Mouse (Mus musculus) small intestine, adult 2 months (tissue): ENCODE measurements around the gene Comp. TPM values are rescaled to one million over a fixed set of nuclear protein-coding genes. Genes with fewer than 3 reads are reported as not detected.

Experiments used
- H3K27ac ChIP-seq: fragments of 200-500 bp; 2 replicates; pipeline ENCODE4 v1.5.1; 2012; ENCODE audit warnings: low read depth, low read length, control low read depth, inconsistent platforms; ENCODE audit not compliant: insufficient read depth
- H3K27me3 ChIP-seq: fragments of 200-500 bp; 2 replicates; pipeline ENCODE4 v1.6.1; 2012; ENCODE audit warnings: mild to moderate bottlenecking, moderate library complexity, low read length, inconsistent platforms; ENCODE audit not compliant: control insufficient read depth, insufficient read depth
- H3K36me3 ChIP-seq: fragments of 200-500 bp; 2 replicates; pipeline ENCODE4 v1.6.1; 2012; ENCODE audit warnings: mild to moderate bottlenecking, low read length, control low read depth, inconsistent platforms; ENCODE audit not compliant: control insufficient read depth, insufficient read depth
- H3K4me1 ChIP-seq: fragments of 200-500 bp; 2 replicates; pipeline ENCODE4 v1.6.1; 2012; ENCODE audit warnings: low read length, inconsistent platforms, mixed read lengths; ENCODE audit not compliant: control insufficient read depth, insufficient read depth, insufficient read length
- H3K4me3 ChIP-seq: fragments of 200-500 bp; 2 replicates; pipeline ENCODE4 v1.5.1; 2012; ENCODE audit warnings: low read depth, mild to moderate bottlenecking, control low read depth, inconsistent platforms, low read length, moderate library complexity
- CTCF ChIP-seq: fragments of 200-500 bp; IDR thresholded peaks from 2 replicates; pipeline ENCODE4 v1.5.1; 2012; ENCODE audit warnings: low read depth, mild to moderate bottlenecking, control low read depth, inconsistent platforms, low read length, moderate library complexity, mixed read lengths; ENCODE audit not compliant: insufficient replicate concordance, insufficient read length; ENCODE audit errors: extremely low read depth
- POLR2A ChIP-seq: fragments of 200-500 bp; IDR thresholded peaks from 2 replicates; pipeline ENCODE4 v1.6.1; 2012; ENCODE audit warnings: low read depth, mild to moderate bottlenecking, control low read depth, inconsistent platforms, low read length, moderate library complexity
- WGBS: fragments of 180-500 bp; shearing (Covaris S2); methylation state at CpG from one replicate; pipeline ENCODE4 v1.1.7; 2018; 5-methylcytosine and 5-hydroxymethylcytosine counted together
- polyA plus RNA-seq: library from polyadenylated mRNA; depleted of rRNA; stranded (reverse); fragments of >200 nt; gene quantifications from 2 replicates; pipeline ENCODE4 v1.2.3, GENCODE M21; 2012; rRNA removed

The Comp gene
- polyA plus RNA-seq, 1 experiment, result 1.2 TPM

- Histone ChIP-seq H3K4me1 (no peaks in the 10 kb centered on the region), H3K36me3 (no peaks in the 10 kb centered on the region), H3K4me3 (no peak overlapping the region), H3K27me3 (no peaks in the 10 kb centered on the region), H3K27ac (no peak overlapping the region)
- WGBS, result 75% methylated on average over 18 of the region's 18 CpGs
- TF ChIP-seq POLR2A (no peak), CTCF (no peak)
Observed at GRCm38 (mm10) chr8:70421349-70422104, 48.2 kb downstream of the Comp start.

DNA sequence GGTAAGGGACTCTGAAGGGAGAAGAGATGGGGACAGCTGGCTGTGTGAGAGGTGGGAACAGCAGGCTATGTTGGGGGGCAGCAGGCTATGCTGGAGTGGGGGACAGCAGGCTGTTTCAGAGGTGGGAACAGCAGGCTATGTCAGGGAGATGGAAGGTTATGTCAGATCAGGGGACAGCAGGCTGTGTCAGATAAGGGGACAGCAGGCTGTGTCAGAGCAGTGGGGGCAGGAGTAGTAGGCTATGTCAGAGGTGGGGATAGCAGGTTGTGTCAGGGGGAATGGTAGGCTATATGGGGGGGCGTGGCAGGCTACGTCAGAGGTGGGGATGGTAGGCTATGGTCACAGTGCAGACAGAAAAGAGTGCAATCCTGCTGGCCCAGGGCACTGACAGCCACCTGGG, 49.4 kb downstream of the Comp start:
- H3K4me1 ChIP-seq, result no peaks in the 10 kb centered on the region
- no peaks in the 10 kb centered on the region for H3K36me3 ChIP-seq
- no peak overlapping the region for H3K4me3 ChIP-seq
- no peaks in the 10 kb centered on the region for H3K27me3 ChIP-seq
- TF ChIP-seq POLR2A, result no peak
- TF ChIP-seq CTCF, result no peak
- WGBS, result 94% methylated on average over 2 of the region's 2 CpGs
- no peak overlapping the region for H3K27ac ChIP-seq

GRCm38 (mm10) chr8:70426300-70426907, 53.0 kb downstream of the Comp start:
- TF ChIP-seq POLR2A, result no peak
- TF ChIP-seq CTCF, result no peak
- Histone ChIP-seq H3K4me3 (no peak overlapping the region), H3K27me3 (no peaks in the 10 kb centered on the region), H3K27ac (no peak overlapping the region), H3K4me1 (no peaks in the 10 kb centered on the region), H3K36me3 (no peaks in the 10 kb centered on the region)
- WGBS, result 83% methylated on average over 2 of the region's 2 CpGs

- H3K4me1 ChIP-seq, result no peaks in the 10 kb centered on the region
- no peaks in the 10 kb centered on the region for H3K36me3 ChIP-seq
- H3K27ac ChIP-seq, result no peak overlapping the region
- TF ChIP-seq POLR2A (no peak), CTCF (no peak)
- no peaks in the 10 kb centered on the region for H3K27me3 ChIP-seq
- 98% methylated on average over 4 of the region's 4 CpGs for WGBS
- H3K4me3 ChIP-seq, result no peak overlapping the region
Observed at GRCm38 (mm10) chr8:70431213-70431612, 57.9 kb downstream of the Comp start.

Other genes starting within 250 kb of the Comp start
- gene Nr2c2ap, start 242.2 kb upstream of the Comp start, polyA plus RNA-seq, result 4.9 and 9.2 TPM in 2 replicates
- gene Rfxank, start 234.4 kb upstream of the Comp start, polyA plus RNA-seq, result 23.9 and 44.9 TPM in 2 replicates
- 43.3 and 83.7 TPM in 2 replicates for gene Borcs8, start 234.1 kb upstream of the Comp start, polyA plus RNA-seq
- 1.6 and 5.3 TPM in 2 replicates for gene Mef2b, start 233.8 kb upstream of the Comp start, polyA plus RNA-seq
- gene Tmem161a, start 201.2 kb upstream of the Comp start, polyA plus RNA-seq, result 66.9 and 89.5 TPM in 2 replicates
- 16.7 and 23.2 TPM in 2 replicates for gene Slc25a42, start 161.3 kb upstream of the Comp start, polyA plus RNA-seq
- gene Sugp2, start 139.3 kb upstream of the Comp start, polyA plus RNA-seq, result 8.5 and 23.4 TPM in 2 replicates
- gene Armc6, start 139.1 kb upstream of the Comp start, polyA plus RNA-seq, result 11.6 and 17.9 TPM in 2 replicates
- 4.8 and 9.4 TPM in 2 replicates for gene Homer3, start 90.7 kb upstream of the Comp start, polyA plus RNA-seq
- gene Ddx49, start 71.1 kb upstream of the Comp start, polyA plus RNA-seq, result 31.7 and 49.4 TPM in 2 replicates
- gene Cope, start 71.0 kb upstream of the Comp start, polyA plus RNA-seq, result 466 and 753 TPM in 2 replicates
- 0.27 and 0.89 TPM in 2 replicates for gene Cers1, start 57.8 kb upstream of the Comp start, polyA plus RNA-seq
- gene Gdf1, start 43.7 kb upstream of the Comp start, polyA plus RNA-seq, result 1.1 and 1.6 TPM in 2 replicates
- gene Upf1, start 20.3 kb upstream of the Comp start, polyA plus RNA-seq, result 29.1 and 43.8 TPM in 2 replicates
- 9.4 and 15.1 TPM in 2 replicates for gene Crtc1, start 66.0 kb downstream of the Comp start, polyA plus RNA-seq
- 24.9 and 30.8 TPM in 2 replicates for gene Klhl26, start 103.4 kb downstream of the Comp start, polyA plus RNA-seq
- 1.2 and 1.6 TPM in 2 replicates for gene Tmem59l, start 113.8 kb downstream of the Comp start, polyA plus RNA-seq
- 2.3 and 27.3 TPM in 2 replicates for gene Crlf1, start 119.6 kb downstream of the Comp start, polyA plus RNA-seq
- 137 and 244 TPM in 2 replicates for gene Rex1bd, start 133.2 kb downstream of the Comp start, polyA plus RNA-seq
- gene Uba52, start 137.2 kb downstream of the Comp start, polyA plus RNA-seq, result 606 and 770 TPM in 2 replicates
- gene Fkbp8, start 154.2 kb downstream of the Comp start, polyA plus RNA-seq, result 300 and 623 TPM in 2 replicates
- 34.3 and 64.4 TPM in 2 replicates for gene Kxd1, start 154.4 kb downstream of the Comp start, polyA plus RNA-seq
- gene Ell, start 165.9 kb downstream of the Comp start, polyA plus RNA-seq, result 20.5 and 45.6 TPM in 2 replicates
- gene Isyna1, start 220.8 kb downstream of the Comp start, polyA plus RNA-seq, result 61.8 and 92.4 TPM in 2 replicates
- 81.7 and 138 TPM in 2 replicates for gene Ssbp4, start 235.3 kb downstream of the Comp start, polyA plus RNA-seq
- 6.7 and 7.1 TPM in 2 replicates for gene Lrrc25, start 242.6 kb downstream of the Comp start, polyA plus RNA-seq